ENCODE assay signal across 16 mouse cellular contexts in the genomic region with DNA sequence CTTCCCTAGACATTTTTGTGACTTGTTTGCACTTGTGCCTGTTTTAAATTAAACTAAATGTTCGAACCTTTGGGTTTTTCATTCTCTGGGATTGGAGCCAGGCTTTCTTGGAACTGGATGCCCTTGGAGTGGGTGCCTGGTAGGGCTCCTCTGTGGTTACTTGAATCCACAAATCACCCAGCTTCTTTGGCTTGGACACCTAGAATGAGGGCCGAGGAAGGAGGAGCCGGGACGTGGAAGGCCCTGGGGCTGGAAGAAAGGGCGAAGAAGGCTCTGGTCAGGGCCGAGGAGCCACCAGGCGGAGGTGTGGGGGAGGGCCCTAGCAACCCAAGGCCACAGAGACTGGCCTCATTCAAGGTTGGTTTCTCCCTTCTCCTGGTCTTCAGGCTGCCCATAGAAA. TPM values are rescaled to one million over a fixed set of nuclear protein-coding genes. Genes with fewer than 3 reads are reported as not detected.
DNase-seq lines count a peak whose midpoint lies in the region; ATAC-seq and TF ChIP-seq lines count a peak whose summit lies in the region.
"Had no signal": no experiment of that assay in that cellular context is flagged by ENCODE, and none has a peak within 500 bp of the region (broad histone marks: within the 10 kb centered on the region; RNA-seq: fewer than 3 reads in every experiment).

No protein-coding gene starts in this region.

- H3K9ac ChIP-seq in hindbrain, postnatal 0 days (replicated peaks; ENCODE audit: low read length): no peak overlapping the region
- H3K9ac ChIP-seq in hindbrain, embryonic 12.5 days: no peak overlapping the region
- H3K9ac ChIP-seq: lung, embryonic 14.5 days had no signal

- intact Hi-C loops in left cerebral cortex, postnatal 4 days (cut with DNase I): loop anchor here (5.0 kb wide), 1 partner anchor 61 kb away; no protein-coding TSS in a partner anchor

- no peaks in the 10 kb centered on the region for H3K36me3 ChIP-seq in hindbrain, postnatal 0 days (ENCODE audit: insufficient read depth, low read length)
- no peaks in the 10 kb centered on the region for H3K36me3 ChIP-seq in hindbrain, embryonic 12.5 days
- H3K36me3 ChIP-seq: hindbrain, embryonic 10.5 days had no signal

- no peak overlapping the region for H3K4me2 ChIP-seq in hindbrain, postnatal 0 days (ENCODE audit: low read depth, low read length)
- H3K4me2 ChIP-seq in hindbrain, embryonic 12.5 days (replicated peaks): no peak overlapping the region
- H3K4me2 ChIP-seq: lung, embryonic 14.5 days had no signal

- TF ChIP-seq CTCF in hindbrain, postnatal 0 days (IDR thresholded peaks at IDR 0.05; ENCODE audit: low read depth): no peak

- H3K9me3 ChIP-seq in hindbrain, postnatal 0 days (ENCODE audit: low read length): no peaks in the 10 kb centered on the region
- no peaks in the 10 kb centered on the region for H3K9me3 ChIP-seq in hindbrain, embryonic 12.5 days (replicated peaks)
- H3K9me3 ChIP-seq: hindbrain, embryonic 10.5 days; megakaryocyte, embryonic 14.5 days had no signal

- no peak for ATAC-seq in hindbrain, postnatal 0 days
- ATAC-seq in hindbrain, embryonic 12.5 days (ENCODE audit: low FRiP score): no peak
- ATAC-seq: forebrain, embryonic 14.5 days had no signal

- peaks cover 27% of the 10 kb centered on the region for H3K27me3 ChIP-seq in hindbrain, postnatal 0 days (ENCODE audit: insufficient read depth, low read length)
- peaks cover 76% of the 10 kb centered on the region for H3K27me3 ChIP-seq in hindbrain, embryonic 12.5 days

- H3K27ac ChIP-seq in hindbrain, postnatal 0 days: no peak overlapping the region
- H3K27ac ChIP-seq in hindbrain, embryonic 12.5 days: no peak overlapping the region
- H3K27ac ChIP-seq: hindbrain, embryonic 10.5 days had no signal

- peak; percentile 71 to 92 for DNase-seq in adrenal gland, adult (ENCODE audit: inconsistent age in 2 of 2, low spot score in 1 of 2)
- DNase-seq in adrenal gland, postnatal 4 days (ENCODE audit: low spot score in 2 of 2): no peak
- peak; percentile 36 for DNase-seq in hindbrain, postnatal 0 days (ENCODE audit: low spot score)
- peak; percentile 66 for DNase-seq in adrenal gland, postnatal 10 days
- DNase-seq in kidney, postnatal 36 days: peak; percentile 52 to 63
- DNase-seq in right cerebral cortex, postnatal 10 days (ENCODE audit: low spot score in 2 of 2): no peak
- no peak for DNase-seq in left cerebral cortex, postnatal 4 days
- DNase-seq: cerebellum, adult 9-11 months; liver; lung, embryonic 14.5 days had no signal

- 37% methylated on average over 7 of the region's 7 CpGs for WGBS in hindbrain, postnatal 0 days
- 34% methylated on average over 7 of the region's 7 CpGs for whole genome bisulfite sequencing in hindbrain, embryonic 12.5 days

- H3K4me3 ChIP-seq in hindbrain, postnatal 0 days (ENCODE audit: low read length): no peak overlapping the region
- H3K4me3 ChIP-seq in hindbrain, embryonic 12.5 days: no peak overlapping the region
- H3K4me3 ChIP-seq: hindbrain, embryonic 10.5 days; megakaryocyte, embryonic 14.5 days had no signal

- H3K4me1 ChIP-seq in hindbrain, postnatal 0 days (ENCODE audit: insufficient read depth, low read length): peaks cover 12% of the 10 kb centered on the region
- H3K4me1 ChIP-seq in hindbrain, embryonic 12.5 days: peaks cover 20% of the 10 kb centered on the region

RNA-seq across cellular contexts. Expression of a gene that starts 5.8 kb away (rescaled TPM):
- total RNA-seq in adrenal gland, postnatal 4 days (2021): under 1 TPM; 0.20 to 0.59 TPM
- 0.18 TPM in 1 of 2 replicates, not detected in the other for total RNA-seq in hindbrain, postnatal 0 days (2014; rRNA removed)
- 0.08 TPM in 1 of 2 replicates, not detected in the other for polyA plus RNA-seq in hindbrain, postnatal 0 days (2015; fragmentation: Nextera tagmentation; extraction: Ambion mirVana)
- polyA plus RNA-seq in hindbrain, embryonic 12.5 days (2016; fragmentation: Nextera tagmentation; extraction: Ambion mirVana): not detected in 2 replicates
- total RNA-seq in adrenal gland, postnatal 10 days (2021): under 1 TPM; 0.09 to 0.15 TPM
- 1 to 10 TPM; 2.2 to 2.5 TPM for total RNA-seq in left cerebral cortex, postnatal 4 days (2021)
- total RNA-seq: monocyte, adult 5-6 weeks had no signal
- polyA plus RNA-seq: embryonic facial prominence, embryonic 11.5 days; hindbrain, embryonic 10.5 days; lung, embryonic 14.5 days had no signal

RNA-seq across cellular contexts. Expression of a gene that starts 30.3 kb away (rescaled TPM):
- 1 to 10 TPM; 2.2 to 2.7 TPM for total RNA-seq in adrenal gland, postnatal 4 days (2021)
- total RNA-seq in hindbrain, postnatal 0 days (2014; rRNA removed): 1.7 and 4.5 TPM in 2 replicates
- 0.61 and 0.69 TPM in 2 replicates for polyA plus RNA-seq in hindbrain, postnatal 0 days (2015; fragmentation: Nextera tagmentation; extraction: Ambion mirVana)
- polyA plus RNA-seq in hindbrain, embryonic 12.5 days (2016; fragmentation: Nextera tagmentation; extraction: Ambion mirVana): 0.44 and 0.59 TPM in 2 replicates
- 1 to 10 TPM; 1.8 to 3.0 TPM for total RNA-seq in adrenal gland, postnatal 10 days (2021)
- 1 to 10 TPM; 1.8 to 2.1 TPM for total RNA-seq in left cerebral cortex, postnatal 4 days (2021)

RNA-seq across cellular contexts. Expression of a gene that starts 34.9 kb away (rescaled TPM):
- total RNA-seq in adrenal gland, postnatal 4 days (2021): 10 to 100 TPM; 13.8 to 16.3 TPM
- total RNA-seq in hindbrain, postnatal 0 days (2014; rRNA removed): 74.6 and 79.0 TPM in 2 replicates
- polyA plus RNA-seq in hindbrain, postnatal 0 days (2015; fragmentation: Nextera tagmentation; extraction: Ambion mirVana): 36.5 and 40.8 TPM in 2 replicates
- 6.2 and 6.8 TPM in 2 replicates for polyA plus RNA-seq in hindbrain, embryonic 12.5 days (2016; fragmentation: Nextera tagmentation; extraction: Ambion mirVana)
- 10 to 100 TPM in 1 of 2 experiments, 1 to 10 TPM in 1; 8.0 to 13.6 TPM for total RNA-seq in adrenal gland, postnatal 10 days (2021)
- total RNA-seq in left cerebral cortex, postnatal 4 days (2021): 100 to 1,000 TPM; 142 to 154 TPM
- total RNA-seq: monocyte, adult 5-6 weeks had no signal

RNA-seq across cellular contexts. Expression of a gene that starts 47.6 kb away (rescaled TPM):
- 10 to 100 TPM; 27.8 to 30.8 TPM for total RNA-seq in adrenal gland, postnatal 4 days (2021)
- total RNA-seq in hindbrain, postnatal 0 days (2014; rRNA removed): 19.8 and 21.1 TPM in 2 replicates
- polyA plus RNA-seq in hindbrain, postnatal 0 days (2015; fragmentation: Nextera tagmentation; extraction: Ambion mirVana): 18.9 TPM in 2 replicates
- 24.2 and 25.1 TPM in 2 replicates for polyA plus RNA-seq in hindbrain, embryonic 12.5 days (2016; fragmentation: Nextera tagmentation; extraction: Ambion mirVana)
- total RNA-seq in adrenal gland, postnatal 10 days (2021): 10 to 100 TPM; 27.3 to 27.9 TPM
- 10 to 100 TPM; 17.8 to 19.7 TPM for total RNA-seq in left cerebral cortex, postnatal 4 days (2021)

Comparison
In these comparisons a context has a peak if more than half of its experiments do, and no peak if none do; other contexts are left out.
1. DNase-seq: peak in adrenal gland, adult (2 of 2), hindbrain, postnatal 0 days (single experiment), adrenal gland, postnatal 10 days (single experiment) and kidney, postnatal 36 days (2 of 2); none in adrenal gland, postnatal 4 days (0 of 2), right cerebral cortex, postnatal 10 days (0 of 2) and left cerebral cortex, postnatal 4 days (single experiment).